In genomic region chr10:9544041-9544786, GRCm38 (mm10) we compare ENCODE assay signal across 22 mouse cellular contexts.
A peak's percentile ranks its signal among the peaks of the same experiment; 100 is the strongest.
DNase-seq lines count a peak whose midpoint lies in the region; ATAC-seq and TF ChIP-seq lines count a peak whose summit lies in the region.
"Had no signal": no experiment of that assay in that cellular context is flagged by ENCODE, and none has a peak within 500 bp of the region (broad histone marks: within the 10 kb centered on the region; RNA-seq: fewer than 3 reads in every experiment).

No protein-coding gene starts in this region.

- H3K4me2 ChIP-seq in forebrain, embryonic 12.5 days, result no peak overlapping the region
- H3K4me2 ChIP-seq in midbrain, embryonic 13.5 days (replicated peaks), result no peak overlapping the region
- no peak overlapping the region for H3K4me2 ChIP-seq in midbrain, postnatal 0 days (ENCODE audit: low read depth, low read length, poor library complexity, severe bottlenecking)
- no peak overlapping the region for H3K4me2 ChIP-seq in embryonic facial prominence, embryonic 13.5 days
- H3K4me2 ChIP-seq: heart, embryonic 12.5 days had no signal

- no peak for TF ChIP-seq CTCF in midbrain, postnatal 0 days (IDR thresholded peaks at IDR 0.05)

- H3K9ac ChIP-seq in forebrain, embryonic 12.5 days, result no peak overlapping the region
- H3K9ac ChIP-seq in midbrain, embryonic 13.5 days (replicated peaks), result no peak overlapping the region
- no peak overlapping the region for H3K9ac ChIP-seq in midbrain, postnatal 0 days (replicated peaks; ENCODE audit: low read length, poor library complexity, severe bottlenecking)
- no peak overlapping the region for H3K9ac ChIP-seq in embryonic facial prominence, embryonic 13.5 days
- H3K9ac ChIP-seq: heart, embryonic 12.5 days had no signal

- 49% methylated on average over 4 of the region's 4 CpGs for WGBS in forebrain, embryonic 10.5 days
- WGBS in forebrain, embryonic 12.5 days, result 38% methylated on average over 4 of the region's 4 CpGs
- 36% methylated on average over 4 of the region's 4 CpGs for WGBS in midbrain, embryonic 13.5 days
- 35% methylated on average over 4 of the region's 4 CpGs for WGBS in midbrain, postnatal 0 days
- WGBS in embryonic facial prominence, embryonic 13.5 days, result 40% methylated on average over 4 of the region's 4 CpGs

- peaks cover 35% of the 10 kb centered on the region for H3K4me1 ChIP-seq in forebrain, embryonic 10.5 days
- peaks cover 22% of the 10 kb centered on the region for H3K4me1 ChIP-seq in forebrain, embryonic 12.5 days
- H3K4me1 ChIP-seq in midbrain, embryonic 13.5 days (replicated peaks), result peaks cover 19% of the 10 kb centered on the region
- no peaks in the 10 kb centered on the region for H3K4me1 ChIP-seq in midbrain, postnatal 0 days (ENCODE audit: insufficient read depth, low read length)
- peaks cover 14% of the 10 kb centered on the region for H3K4me1 ChIP-seq in embryonic facial prominence, embryonic 13.5 days

- H3K9me3 ChIP-seq in forebrain, embryonic 10.5 days, result no peaks in the 10 kb centered on the region
- H3K9me3 ChIP-seq in forebrain, embryonic 12.5 days, result no peaks in the 10 kb centered on the region
- no peaks in the 10 kb centered on the region for H3K9me3 ChIP-seq in midbrain, embryonic 13.5 days
- no peaks in the 10 kb centered on the region for H3K9me3 ChIP-seq in midbrain, postnatal 0 days (ENCODE audit: low read length)
- no peaks in the 10 kb centered on the region for H3K9me3 ChIP-seq in embryonic facial prominence, embryonic 13.5 days
- H3K9me3 ChIP-seq: heart, embryonic 12.5 days had no signal

- no peaks in the 10 kb centered on the region for H3K27me3 ChIP-seq in forebrain, embryonic 10.5 days (ENCODE audit: poor library complexity, severe bottlenecking)
- H3K27me3 ChIP-seq in forebrain, embryonic 12.5 days, result no peaks in the 10 kb centered on the region
- H3K27me3 ChIP-seq in midbrain, embryonic 13.5 days, result no peaks in the 10 kb centered on the region
- no peaks in the 10 kb centered on the region for H3K27me3 ChIP-seq in midbrain, postnatal 0 days (ENCODE audit: insufficient read depth, low read length)
- H3K27me3 ChIP-seq in embryonic facial prominence, embryonic 13.5 days, result no peaks in the 10 kb centered on the region
- H3K27me3 ChIP-seq: heart, embryonic 12.5 days had no signal

- no peak overlapping the region for H3K4me3 ChIP-seq in forebrain, embryonic 10.5 days
- no peak overlapping the region for H3K4me3 ChIP-seq in forebrain, embryonic 12.5 days (replicated peaks)
- H3K4me3 ChIP-seq in midbrain, embryonic 13.5 days (replicated peaks), result no peak overlapping the region
- H3K4me3 ChIP-seq in midbrain, postnatal 0 days (ENCODE audit: low read depth, low read length), result no peak overlapping the region
- no peak overlapping the region for H3K4me3 ChIP-seq in embryonic facial prominence, embryonic 13.5 days
- H3K4me3 ChIP-seq: erythroblast, embryonic 14.5 days; gastrocnemius, adult 2 months; heart, embryonic 12.5 days; left cerebral cortex, adult 2 months had no signal

- peak overlapping the region; percentile 64 for H3K27ac ChIP-seq in forebrain, embryonic 10.5 days
- H3K27ac ChIP-seq in forebrain, embryonic 12.5 days, result no peak overlapping the region
- 0 out of 2 replicates have a peak overlapping the region, but pooled peaks have one; percentile 7 for H3K27ac ChIP-seq in midbrain, embryonic 13.5 days
- no peak overlapping the region for H3K27ac ChIP-seq in midbrain, postnatal 0 days (ENCODE audit: low read depth, low read length)
- 0 out of 2 replicates have a peak overlapping the region, but pooled peaks have one; percentile 22 for H3K27ac ChIP-seq in embryonic facial prominence, embryonic 13.5 days
- H3K27ac ChIP-seq: gastrocnemius, adult 2 months; left cerebral cortex, adult 2 months had no signal

- H3K36me3 ChIP-seq in forebrain, embryonic 10.5 days (replicated peaks), result no peaks in the 10 kb centered on the region
- no peaks in the 10 kb centered on the region for H3K36me3 ChIP-seq in forebrain, embryonic 12.5 days (replicated peaks)
- H3K36me3 ChIP-seq in midbrain, embryonic 13.5 days, result no peaks in the 10 kb centered on the region
- H3K36me3 ChIP-seq in midbrain, postnatal 0 days (ENCODE audit: insufficient read depth, low read length), result no peaks in the 10 kb centered on the region
- H3K36me3 ChIP-seq in embryonic facial prominence, embryonic 13.5 days, result no peaks in the 10 kb centered on the region
- H3K36me3 ChIP-seq: heart, embryonic 12.5 days had no signal

- ATAC-seq in forebrain, embryonic 12.5 days (ENCODE audit: low FRiP score), result no peak
- no peak for ATAC-seq in midbrain, embryonic 13.5 days
- ATAC-seq in midbrain, postnatal 0 days (ENCODE audit: low FRiP score), result no peak
- ATAC-seq in embryonic facial prominence, embryonic 13.5 days (ENCODE audit: insufficient number of reproducible peaks, insufficient read depth, low FRiP score, low TSS enrichment, low read depth), result 0 out of 2 replicates have a peak, but pooled peaks have one; percentile 10
- ATAC-seq: forebrain, embryonic 16.5 days; lung, postnatal 0 days had no signal

- no peak for DNase-seq in forebrain, embryonic 10.5 days (ENCODE audit: extremely low spot score, low spot score)
- DNase-seq in midbrain, postnatal 0 days (ENCODE audit: low spot score), result no peak
- no peak for DNase-seq in frontal cortex, postnatal 14 days (ENCODE audit: low spot score in 2 of 2)
- no peak for DNase-seq in heart, adult 18-20 months
- DNase-seq: B cell, adult 2 months; cerebellum, adult 11 months; gastrocnemius, adult 2 months; heart, postnatal 14 days; kidney, adult 9 months; kidney, postnatal 36 days; layer of hippocampus, adult 9-11 months; left cerebral cortex, postnatal 4 days; liver; thymus, adult 2 months had no signal

Comparison
In these comparisons a context has a peak if more than half of its experiments do, and no peak if none do; other contexts are left out.
1. H3K27ac ChIP-seq: peak in forebrain, embryonic 10.5 days (single experiment), midbrain, embryonic 13.5 days (single experiment) and embryonic facial prominence, embryonic 13.5 days (single experiment); none in forebrain, embryonic 12.5 days (single experiment) and midbrain, postnatal 0 days (single experiment).